In genomic region chr4:135391014-135391413, GRCm38 (mm10) we compare ENCODE assay signal across 25 mouse cellular contexts.
"Had no signal": no experiment of that assay in that cellular context is flagged by ENCODE, and none has a peak within 500 bp of the region (broad histone marks: within the 10 kb centered on the region; RNA-seq: fewer than 3 reads in every experiment).

No protein-coding gene starts in this region.

- H3K36me3 ChIP-seq: limb, embryonic 12.5 days; limb, embryonic 15.5 days; liver, embryonic 15.5 days; lung, embryonic 15.5 days; midbrain, embryonic 10.5 days; stomach, embryonic 15.5 days had no signal

- H3K4me3 ChIP-seq: layer of hippocampus, adult 2 months; left cerebral cortex, adult 2 months; limb, embryonic 12.5 days; limb, embryonic 15.5 days; liver, embryonic 15.5 days; lung, embryonic 15.5 days; megakaryocyte, embryonic 14.5 days; midbrain, embryonic 10.5 days; myocyte; stomach, embryonic 15.5 days had no signal

- H3K27ac ChIP-seq: kidney, postnatal 0 days; layer of hippocampus, adult 2 months; left cerebral cortex, adult 2 months; limb, embryonic 12.5 days; limb, embryonic 15.5 days; liver, embryonic 15.5 days; lung, embryonic 15.5 days; midbrain, embryonic 10.5 days; stomach, embryonic 15.5 days had no signal

- H3K4me2 ChIP-seq: limb, embryonic 12.5 days; limb, embryonic 15.5 days; liver, embryonic 11.5 days; liver, embryonic 15.5 days; lung, embryonic 15.5 days; stomach, embryonic 15.5 days had no signal

- ATAC-seq: intestine, postnatal 0 days had no signal

- H3K27me3 ChIP-seq: lung, embryonic 15.5 days; stomach, embryonic 15.5 days had no signal

- H3K4me1 ChIP-seq: liver, embryonic 15.5 days; megakaryocyte, embryonic 14.5 days; midbrain, embryonic 10.5 days; stomach, embryonic 15.5 days had no signal

- DNase-seq: kidney, adult 2 months; kidney, postnatal 25 days; layer of hippocampus, adult 9-11 months; left cerebral cortex, postnatal 4 days; lung, adult 18-20 months; lung, postnatal 10 days; lung, postnatal 36 days; midbrain, embryonic 14.5 days; right cerebral cortex, adult 18-20 months; right cerebral cortex, postnatal 14 days; right cerebral cortex, postnatal 4 days; thymus, postnatal 25 days had no signal

- H3K9ac ChIP-seq: limb, embryonic 12.5 days; limb, embryonic 15.5 days; liver, embryonic 15.5 days; lung, embryonic 15.5 days; stomach, embryonic 15.5 days had no signal

- H3K9me3 ChIP-seq: limb, embryonic 12.5 days; limb, embryonic 15.5 days; liver, embryonic 15.5 days; lung, embryonic 15.5 days; midbrain, embryonic 10.5 days; stomach, embryonic 15.5 days had no signal
